Mouse (Mus musculus): ENCODE data around the gene Ndufc1.

DNA sequence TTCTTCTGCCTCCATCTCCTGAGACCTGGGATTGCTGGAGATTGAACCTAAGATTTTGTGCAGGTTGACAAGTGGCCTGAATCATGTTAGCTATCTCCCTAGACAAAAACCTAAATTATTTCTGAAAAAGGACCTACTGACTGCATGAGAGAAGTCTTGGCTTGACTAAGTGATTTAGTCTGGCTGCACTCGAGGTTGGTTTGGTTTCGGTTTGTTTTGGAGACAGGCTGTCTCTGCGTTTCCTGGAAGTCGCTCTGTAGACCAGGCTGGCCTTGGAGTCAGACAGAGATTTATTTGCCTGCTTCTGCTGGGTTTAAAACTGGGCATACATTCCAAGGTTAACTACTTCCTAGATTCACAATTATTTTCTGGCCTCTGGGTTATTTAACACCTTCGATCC, 35.9 kb downstream of the Ndufc1 start:
- TF ChIP-seq POLR2A (IDR thresholded peaks at IDR 0.05; ENCODE audit: control insufficient read depth, low read depth, low read length) = no peak
- no peak for TF ChIP-seq CTCF (IDR thresholded peaks at IDR 0.05; ENCODE audit: control insufficient read depth, insufficient read depth, insufficient replicate concordance, low read depth, low read length)
